Mouse (Mus musculus) erythroblast, embryonic 14.5 days (primary cell): ENCODE data around the gene Yipf2.

Source experiments
- GATA1 ChIP-seq: IDR thresholded peaks from 2 replicates; pipeline ENCODE4 v1.6.1; 2012; ENCODE audit warnings: low read length, inconsistent platforms, mixed read lengths
- TAL1 ChIP-seq: IDR thresholded peaks from 3 replicates; pipeline ENCODE4 v1.6.1; 2012; ENCODE audit warnings: low read length, inconsistent platforms, mixed read lengths

DNA sequence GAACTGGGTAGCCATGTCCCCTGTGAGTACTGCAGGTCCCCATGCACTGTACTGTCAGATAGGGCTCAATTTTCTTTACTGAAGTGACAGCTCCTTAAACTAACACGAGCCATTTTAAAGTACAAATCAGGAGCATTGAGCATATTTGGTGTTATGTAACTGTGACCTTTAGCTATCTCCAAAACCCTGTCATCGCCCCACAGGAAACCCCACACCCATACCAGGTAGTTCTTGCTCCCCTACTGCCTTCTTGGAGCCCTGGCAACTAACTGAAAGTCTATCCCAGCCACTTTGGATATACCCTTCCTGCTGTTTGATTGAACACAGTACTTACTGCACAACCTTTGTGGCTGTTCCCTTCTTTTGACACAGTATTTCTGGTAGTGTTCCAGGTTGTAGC lies 25.6 kb downstream of the Yipf2 start:
- no peak for TF ChIP-seq GATA1
- TF ChIP-seq TAL1, result no peak
